Mouse (Mus musculus): ENCODE measurements around the gene Has3.

GRCm38 (mm10) chr8:106828921-106829320 lies 41.1 kb upstream of the Has3 start:
- no peak for TF ChIP-seq CTCF (IDR thresholded peaks at IDR 0.05; ENCODE audit: borderline replicate concordance, control insufficient read depth, extremely low read depth, insufficient read depth, low read length, poor library complexity)
- TF ChIP-seq POLR2A (IDR thresholded peaks at IDR 0.05; ENCODE audit: control insufficient read depth, extremely low read depth, insufficient read depth, low read length, poor library complexity): no peak

Data from thymus, adult 2 months (tissue).